Mouse (Mus musculus) ES-Bruce4 (cell line): Measurements from ENCODE around the gene Mis12.

Experiments used
- CTCF ChIP-seq: IDR thresholded peaks from one replicate; pipeline ENCODE4 v1.8.1; 2011; ENCODE audit warnings: low read depth, low read length
- EP300 ChIP-seq: IDR thresholded peaks from 2 replicates; pipeline ENCODE4 v1.6.1; 2011; ENCODE audit warnings: low read depth, low read length; ENCODE audit not compliant: insufficient read depth

- TF ChIP-seq CTCF: peak; percentile 90
- TF ChIP-seq EP300: peak; percentile 72; the same call in 1 of the 2 replicates
These were observed 36.7 kb upstream of the Mis12 start, which contains the start of gene C1qbp for GRCm38 (mm10) chr11:70982557-70983228.
